Mouse (Mus musculus) adrenal gland, postnatal 14 days (tissue): ENCODE data around the gene Hist2h2ab. TPM values are rescaled to one million over a fixed set of nuclear protein-coding genes. Genes with fewer than 3 reads are reported as not detected.
"Not testable (repeated sequence)": the region's sequence is repeated elsewhere in the genome, so short reads cannot be mapped to it uniquely, and the experiment has no call there.

Experiments used
- DNase-seq: peaks from one replicate; pipeline ENCODE4 v3.0.0; 2021; ENCODE audit warnings: mixed read lengths
- long read RNA-seq, 2 experiments: library from polyadenylated mRNA; stranded (forward); transcript quantifications; one replicate each; pipeline ENCODE4 v2.0.0; 2021
- total RNA-seq: library from RNA; stranded (reverse); gene quantifications from 2 replicates; pipeline ENCODE4 v1.2.3, GENCODE M21; 2021

Gene Hist2h2ab
- 14.3 and 17.6 TPM in 2 replicates for total RNA-seq
- long read RNA-seq, experiment 1: 0 reads
- long read RNA-seq, experiment 2: 0 reads

GRCm38 (mm10) chr3:96219661-96220130 lies at the start of gene Hist2h2ab, which contains the start of gene Bola1:
Hist2h2ab (plus strand) TSS chr3:96219865.
Bola1 (minus strand) TSS chr3:96219709.
- DNase-seq: peak; percentile 81

- DNase-seq: peak; percentile 37
Measured at GRCm38 (mm10) chr3:96170276-96170675, 49.4 kb upstream of the Hist2h2ab start.

GRCm38 (mm10) chr3:96170976-96171545 lies 48.6 kb upstream of the Hist2h2ab start:
- no peak for DNase-seq

GRCm38 (mm10) chr3:96171583-96172196 lies 48.0 kb upstream of the Hist2h2ab start:
- no peak for DNase-seq

GRCm38 (mm10) chr3:96172197-96173178 lies 47.2 kb upstream of the Hist2h2ab start, which contains the start of gene Sf3b4:
Sf3b4 (plus strand) TSS chr3:96172332.
- DNase-seq: peak; percentile 93

- no peak for DNase-seq
Measured at GRCm38 (mm10) chr3:96173185-96173584, 46.5 kb upstream of the Hist2h2ab start.

GRCm38 (mm10) chr3:96174042-96174441 lies 45.6 kb upstream of the Hist2h2ab start:
- not testable (repeated sequence) for DNase-seq

GRCm38 (mm10) chr3:96175251-96175650 lies 44.4 kb upstream of the Hist2h2ab start:
- no peak for DNase-seq

GRCm38 (mm10) chr3:96178427-96178826 lies 41.2 kb upstream of the Hist2h2ab start:
- DNase-seq: no peak

GRCm38 (mm10) chr3:96178902-96179301 lies 40.8 kb upstream of the Hist2h2ab start:
- no peak for DNase-seq

GRCm38 (mm10) chr3:96179531-96179930 lies 40.1 kb upstream of the Hist2h2ab start:
- DNase-seq: peak; percentile 70

GRCm38 (mm10) chr3:96180727-96181477 lies 38.8 kb upstream of the Hist2h2ab start, which contains the start of gene Sv2a:
Sv2a (plus strand) TSS chr3:96181151.
- peak; percentile 79 for DNase-seq

GRCm38 (mm10) chr3:96181510-96182381 lies 37.9 kb upstream of the Hist2h2ab start:
- no peak for DNase-seq

- DNase-seq: no peak
Measured at GRCm38 (mm10) chr3:96182382-96182776, 37.3 kb upstream of the Hist2h2ab start.

GRCm38 (mm10) chr3:96192977-96193376 lies 26.7 kb upstream of the Hist2h2ab start:
- no peak for DNase-seq

GRCm38 (mm10) chr3:96194966-96195365 lies 24.7 kb upstream of the Hist2h2ab start:
- no peak for DNase-seq

- DNase-seq: no peak
Measured at GRCm38 (mm10) chr3:96195616-96196313, 23.9 kb upstream of the Hist2h2ab start.

GRCm38 (mm10) chr3:96196437-96197128 lies 23.1 kb upstream of the Hist2h2ab start:
- DNase-seq: no peak

GRCm38 (mm10) chr3:96197129-96197749 lies 22.4 kb upstream of the Hist2h2ab start:
- DNase-seq: peak; percentile 92
